Mouse (Mus musculus): ENCODE results near the gene Tmem63a. TPM values are rescaled to one million over a fixed set of nuclear protein-coding genes. Genes with fewer than 3 reads are reported as not detected.

Tmem63a gene
- polyA plus RNA-seq, 1 experiment from 2014 or later, result 20.9 TPM

- 44% methylated on average over 8 of the region's 8 CpGs for WGBS
- ATAC-seq (ENCODE audit: insufficient read depth, low FRiP score, low read depth), result no peak
- no peak overlapping the region for H3K27ac ChIP-seq
Observed at GRCm38 (mm10) chr1:180911138-180911537, 31.0 kb upstream of the Tmem63a start.

GRCm38 (mm10) chr1:180911653-180912287 lies 30.4 kb upstream of the Tmem63a start:
- no peak overlapping the region for H3K4me2 ChIP-seq
- WGBS, result 43% methylated on average over 20 of the region's 20 CpGs
- no peak overlapping the region for H3K9ac ChIP-seq
- no peak; the same call in 1 of the 2 replicates for ATAC-seq (ENCODE audit: insufficient read depth, low FRiP score, low read depth)
- no peak overlapping the region for H3K4me3 ChIP-seq (replicated peaks)
- H3K27ac ChIP-seq, result no peak overlapping the region
- no peaks in the 10 kb centered on the region for H3K9me3 ChIP-seq
- peaks cover 12% of the 10 kb centered on the region for H3K36me3 ChIP-seq
- no peaks in the 10 kb centered on the region for H3K4me1 ChIP-seq
- H3K27me3 ChIP-seq (replicated peaks), result no peaks in the 10 kb centered on the region

More at GRCm38 (mm10) chr1:180911138-180911537, 31.0 kb upstream of the Tmem63a start:
- Histone ChIP-seq H3K27me3 (replicated peaks) (no peaks in the 10 kb centered on the region), H3K9me3 (no peaks in the 10 kb centered on the region), H3K36me3 (peaks cover 18% of the 10 kb centered on the region), H3K4me3 (replicated peaks) (no peak overlapping the region), H3K4me2 (no peak overlapping the region), H3K4me1 (peaks cover 2% of the 10 kb centered on the region; the same call in 1 of the 2 replicates), H3K9ac (no peak overlapping the region)

- H3K4me2 ChIP-seq, result no peak overlapping the region
- H3K27ac ChIP-seq, result no peak overlapping the region
- no peak overlapping the region for H3K9ac ChIP-seq
- H3K4me1 ChIP-seq, result no peaks in the 10 kb centered on the region
- no peaks in the 10 kb centered on the region for H3K9me3 ChIP-seq
- 77% methylated on average over 5 of the region's 5 CpGs for WGBS
- H3K4me3 ChIP-seq (replicated peaks), result no peak overlapping the region
- H3K36me3 ChIP-seq, result peaks cover 3% of the 10 kb centered on the region
- no peaks in the 10 kb centered on the region for H3K27me3 ChIP-seq (replicated peaks)
- ATAC-seq (ENCODE audit: insufficient read depth, low FRiP score, low read depth), result no peak
Observed at GRCm38 (mm10) chr1:180912792-180913191, 29.4 kb upstream of the Tmem63a start.

GRCm38 (mm10) chr1:180913797-180914196 lies 28.3 kb upstream of the Tmem63a start:
- WGBS, result 30% methylated on average over 4 of the region's 4 CpGs
- no peak overlapping the region for H3K4me3 ChIP-seq (replicated peaks)

GRCm38 (mm10) chr1:180916425-180916824 lies 25.7 kb upstream of the Tmem63a start:
- H3K27ac ChIP-seq, result no peak overlapping the region
- H3K4me2 ChIP-seq, result no peak overlapping the region
- 84% methylated on average over 11 of the region's 11 CpGs for WGBS
- no peaks in the 10 kb centered on the region for H3K4me1 ChIP-seq
- H3K9ac ChIP-seq, result no peak overlapping the region
- no peaks in the 10 kb centered on the region for H3K27me3 ChIP-seq (replicated peaks)
- no peak overlapping the region for H3K4me3 ChIP-seq (replicated peaks)
- H3K9me3 ChIP-seq, result no peaks in the 10 kb centered on the region
- ATAC-seq (ENCODE audit: insufficient read depth, low FRiP score, low read depth), result no peak
- no peaks in the 10 kb centered on the region for H3K36me3 ChIP-seq

More at GRCm38 (mm10) chr1:180913797-180914196, 28.3 kb upstream of the Tmem63a start:
- Histone ChIP-seq H3K36me3 (no peaks in the 10 kb centered on the region), H3K27me3 (replicated peaks) (no peaks in the 10 kb centered on the region), H3K4me1 (no peaks in the 10 kb centered on the region), H3K9me3 (no peaks in the 10 kb centered on the region), H3K27ac (no peak overlapping the region), H3K9ac (no peak overlapping the region), H3K4me2 (no peak overlapping the region)
- no peak for ATAC-seq (ENCODE audit: insufficient read depth, low FRiP score, low read depth)

- no peaks in the 10 kb centered on the region for H3K36me3 ChIP-seq
- H3K9me3 ChIP-seq, result no peaks in the 10 kb centered on the region
- ATAC-seq (ENCODE audit: insufficient read depth, low FRiP score, low read depth), result no peak
- H3K4me1 ChIP-seq, result no peaks in the 10 kb centered on the region
- no peaks in the 10 kb centered on the region for H3K27me3 ChIP-seq (replicated peaks)
- no peak overlapping the region for H3K4me2 ChIP-seq
- no peak overlapping the region for H3K27ac ChIP-seq
- H3K4me3 ChIP-seq (replicated peaks), result no peak overlapping the region
- no peak overlapping the region for H3K9ac ChIP-seq
- 20% methylated on average over 1 of the region's 1 CpGs for WGBS
Observed at GRCm38 (mm10) chr1:180917053-180917452, 25.1 kb upstream of the Tmem63a start.

- no peak overlapping the region for H3K4me3 ChIP-seq (replicated peaks)
- H3K4me1 ChIP-seq, result no peaks in the 10 kb centered on the region
- H3K4me2 ChIP-seq, result no peak overlapping the region
- no peak for ATAC-seq (ENCODE audit: insufficient read depth, low FRiP score, low read depth)
- no peak overlapping the region for H3K27ac ChIP-seq
- H3K9me3 ChIP-seq, result no peaks in the 10 kb centered on the region
- H3K9ac ChIP-seq, result no peak overlapping the region
- 35% methylated on average over 8 of the region's 8 CpGs for WGBS
- no peaks in the 10 kb centered on the region for H3K36me3 ChIP-seq
- H3K27me3 ChIP-seq (replicated peaks), result no peaks in the 10 kb centered on the region
Observed at GRCm38 (mm10) chr1:180919686-180920085, 22.5 kb upstream of the Tmem63a start.

GRCm38 (mm10) chr1:180922273-180923048 lies 19.7 kb upstream of the Tmem63a start:
- Histone ChIP-seq H3K4me3 (replicated peaks) (no peak overlapping the region), H3K9ac (no peak overlapping the region), H3K9me3 (no peaks in the 10 kb centered on the region), H3K36me3 (no peaks in the 10 kb centered on the region), H3K27me3 (replicated peaks) (no peaks in the 10 kb centered on the region), H3K4me2 (no peak overlapping the region), H3K4me1 (no peaks in the 10 kb centered on the region), H3K27ac (no peak overlapping the region)
- no peak for ATAC-seq (ENCODE audit: insufficient read depth, low FRiP score, low read depth)
- 58% methylated on average over 6 of the region's 6 CpGs for WGBS

- H3K4me2 ChIP-seq, result no peak overlapping the region
- no peak overlapping the region for H3K4me3 ChIP-seq (replicated peaks)
- 51% methylated on average over 2 of the region's 2 CpGs for WGBS
- H3K27me3 ChIP-seq (replicated peaks), result no peaks in the 10 kb centered on the region
- no peaks in the 10 kb centered on the region for H3K9me3 ChIP-seq
- H3K36me3 ChIP-seq, result no peaks in the 10 kb centered on the region
- H3K4me1 ChIP-seq, result no peaks in the 10 kb centered on the region
- H3K27ac ChIP-seq, result no peak overlapping the region
- no peak overlapping the region for H3K9ac ChIP-seq
- no peak; the same call in 1 of the 2 replicates for ATAC-seq (ENCODE audit: insufficient read depth, low FRiP score, low read depth)
Observed at GRCm38 (mm10) chr1:180924737-180925136, 17.4 kb upstream of the Tmem63a start.

GRCm38 (mm10) chr1:180926286-180926685 lies 15.9 kb upstream of the Tmem63a start:
- no peak overlapping the region for H3K9ac ChIP-seq
- H3K4me3 ChIP-seq (replicated peaks), result no peak overlapping the region
- H3K36me3 ChIP-seq, result no peaks in the 10 kb centered on the region
- no peaks in the 10 kb centered on the region for H3K4me1 ChIP-seq
- ATAC-seq (ENCODE audit: insufficient read depth, low FRiP score, low read depth), result no peak
- WGBS, result 57% methylated on average over 4 of the region's 4 CpGs
- H3K9me3 ChIP-seq, result no peaks in the 10 kb centered on the region
- no peak overlapping the region for H3K27ac ChIP-seq
- no peaks in the 10 kb centered on the region for H3K27me3 ChIP-seq (replicated peaks)
- H3K4me2 ChIP-seq, result no peak overlapping the region

- Histone ChIP-seq H3K4me2 (no peak overlapping the region), H3K9ac (no peak overlapping the region), H3K4me3 (replicated peaks) (no peak overlapping the region), H3K36me3 (no peaks in the 10 kb centered on the region), H3K4me1 (peaks cover 3% of the 10 kb centered on the region; the same call in 1 of the 2 replicates), H3K27ac (no peak overlapping the region), H3K9me3 (no peaks in the 10 kb centered on the region), H3K27me3 (replicated peaks) (peaks cover 7% of the 10 kb centered on the region)
- WGBS, result 21% methylated on average over 2 of the region's 2 CpGs
- ATAC-seq (ENCODE audit: insufficient read depth, low FRiP score, low read depth), result no peak
Observed at GRCm38 (mm10) chr1:180929599-180929998, 12.5 kb upstream of the Tmem63a start.

GRCm38 (mm10) chr1:180931106-180931505 lies 11.0 kb upstream of the Tmem63a start:
- no peak for ATAC-seq (ENCODE audit: insufficient read depth, low FRiP score, low read depth)
- no peak overlapping the region for H3K9ac ChIP-seq
- WGBS, result 60% methylated on average over 3 of the region's 3 CpGs
- no peak overlapping the region for H3K4me3 ChIP-seq (replicated peaks)
- H3K4me2 ChIP-seq, result no peak overlapping the region
- no peaks in the 10 kb centered on the region for H3K36me3 ChIP-seq
- peaks cover 20% of the 10 kb centered on the region for H3K27me3 ChIP-seq (replicated peaks)
- peaks cover 3% of the 10 kb centered on the region; the same call in 1 of the 2 replicates for H3K4me1 ChIP-seq
- no peaks in the 10 kb centered on the region for H3K9me3 ChIP-seq
- H3K27ac ChIP-seq, result no peak overlapping the region
